ENCODE assay signal across 13 mouse cellular contexts in the genomic region with DNA sequence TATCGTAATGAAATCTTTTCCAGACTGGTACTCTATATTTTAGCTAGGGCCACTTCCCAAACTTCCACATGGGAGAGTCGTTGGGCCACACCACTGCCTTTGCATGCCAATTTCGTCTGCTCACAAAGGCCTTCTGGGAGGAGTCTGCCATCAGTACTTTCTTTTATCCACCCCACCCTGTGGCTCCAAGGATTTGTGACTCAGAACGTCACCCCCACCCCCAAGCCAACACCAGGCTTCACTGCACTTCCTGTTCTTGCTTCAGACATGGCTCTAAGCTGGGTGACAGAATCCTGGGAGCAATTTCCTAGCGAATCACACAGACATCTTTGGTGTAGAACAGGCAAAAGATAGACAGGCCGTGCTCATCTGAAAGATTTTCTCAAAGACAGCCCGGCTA. TPM values are rescaled to one million over a fixed set of nuclear protein-coding genes. Genes with fewer than 3 reads are reported as not detected.
DNase-seq lines count a peak whose midpoint lies in the region; ATAC-seq and TF ChIP-seq lines count a peak whose summit lies in the region.
"Had no signal": no experiment of that assay in that cellular context is flagged by ENCODE, and none has a peak within 500 bp of the region (broad histone marks: within the 10 kb centered on the region; RNA-seq: fewer than 3 reads in every experiment).

No protein-coding gene starts in this region.

- no peak for TF ChIP-seq CTCF in gastrocnemius, adult 2 months (IDR thresholded peaks at IDR 0.05)

- DNase-seq in gastrocnemius, adult 2 months, result peak; percentile 53
- DNase-seq in gastrocnemius, postnatal 10 days, result no peak
- DNase-seq in NIH3T3 (ENCODE audit: low read depth), result peak; percentile 60
- peak; percentile 73 for DNase-seq in lung, postnatal 10 days
- no peak for DNase-seq in cerebellum, postnatal 25 days
- DNase-seq in ovary, postnatal 10 days (ENCODE audit: low spot score), result no peak
- no peak for DNase-seq in right cerebral cortex, postnatal 14 days
- DNase-seq: B cell, adult 2 months; thymus, postnatal 36 days had no signal

- no peak overlapping the region for H3K4me3 ChIP-seq in gastrocnemius, adult 2 months
- H3K4me3 ChIP-seq: erythroblast, embryonic 14.5 days; midbrain, embryonic 12.5 days had no signal

- peak overlapping the region; percentile 53 for H3K27ac ChIP-seq in gastrocnemius, adult 2 months
- H3K27ac ChIP-seq: midbrain, embryonic 12.5 days had no signal

- intact Hi-C loops in gastrocnemius, adult 2 months (cut with DNase I), result no loop called here

- ATAC-seq in granulocyte monocyte progenitor cell, adult 5-6 weeks (replicated peaks; ENCODE audit: poor library complexity, severe bottlenecking), result peak; percentile 24
- ATAC-seq: inflammation-experienced regulatory T-cells, adult 6 months had no signal

RNA-seq across cellular contexts. Expression of a gene that starts 3.6 kb away (rescaled TPM):
- 1 to 10 TPM; 3.8 to 5.6 TPM for total RNA-seq in gastrocnemius, adult 2 months (2021)
- total RNA-seq in gastrocnemius, postnatal 10 days (2021), result 1 to 10 TPM; 2.8 to 5.5 TPM
- total RNA-seq in granulocyte monocyte progenitor cell, adult 5-6 weeks (2014; fragmentation: Nextera tagmentation), result 6.8 and 15.2 TPM in 2 replicates
- 9.5 and 11.3 TPM in 2 replicates for total RNA-seq in granulocyte monocyte progenitor cell, adult 5-6 weeks (2017)

RNA-seq across cellular contexts. Expression of a gene that starts 17.1 kb away (rescaled TPM):
- total RNA-seq in gastrocnemius, adult 2 months (2021), result 10 to 100 TPM; 32.9 to 34.7 TPM
- 10 to 100 TPM; 26.8 to 29.3 TPM for total RNA-seq in gastrocnemius, postnatal 10 days (2021)
- 11.5 and 17.0 TPM in 2 replicates for total RNA-seq in granulocyte monocyte progenitor cell, adult 5-6 weeks (2014; fragmentation: Nextera tagmentation)
- total RNA-seq in granulocyte monocyte progenitor cell, adult 5-6 weeks (2017), result 7.2 and 11.2 TPM in 2 replicates

RNA-seq across cellular contexts. Expression of a gene that starts 41.5 kb away (rescaled TPM):
- 10 to 100 TPM; 37.8 to 46.5 TPM for total RNA-seq in gastrocnemius, adult 2 months (2021)
- total RNA-seq in gastrocnemius, postnatal 10 days (2021), result 10 to 100 TPM; 41.8 to 44.7 TPM
- 27.4 and 32.9 TPM in 2 replicates for total RNA-seq in granulocyte monocyte progenitor cell, adult 5-6 weeks (2014; fragmentation: Nextera tagmentation)
- 26.8 and 32.7 TPM in 2 replicates for total RNA-seq in granulocyte monocyte progenitor cell, adult 5-6 weeks (2017)

RNA-seq across cellular contexts. Expression of a gene that starts 58.1 kb away (rescaled TPM):
- 10 to 100 TPM; 10.3 to 26.9 TPM for total RNA-seq in gastrocnemius, adult 2 months (2021)
- 10 to 100 TPM; 10.5 to 12.8 TPM for total RNA-seq in gastrocnemius, postnatal 10 days (2021)
- total RNA-seq in granulocyte monocyte progenitor cell, adult 5-6 weeks (2014; fragmentation: Nextera tagmentation), result not detected in 2 replicates
- not detected in 2 replicates for total RNA-seq in granulocyte monocyte progenitor cell, adult 5-6 weeks (2017)

Comparison
In these comparisons a context has a peak if more than half of its experiments do, and no peak if none do; other contexts are left out.
1. DNase-seq: peak in gastrocnemius, adult 2 months (single experiment), NIH3T3 (single experiment) and lung, postnatal 10 days (single experiment); none in gastrocnemius, postnatal 10 days (single experiment), cerebellum, postnatal 25 days (0 of 2), ovary, postnatal 10 days (single experiment) and right cerebral cortex, postnatal 14 days (single experiment).